Mouse (Mus musculus): ENCODE measurements around the gene Olfr878. TPM values are rescaled to one million over a fixed set of nuclear protein-coding genes. Genes with fewer than 3 reads are reported as not detected.

Olfr878 gene
- polyA plus RNA-seq, 1 experiment from 2014 or later, result not detected

DNA sequence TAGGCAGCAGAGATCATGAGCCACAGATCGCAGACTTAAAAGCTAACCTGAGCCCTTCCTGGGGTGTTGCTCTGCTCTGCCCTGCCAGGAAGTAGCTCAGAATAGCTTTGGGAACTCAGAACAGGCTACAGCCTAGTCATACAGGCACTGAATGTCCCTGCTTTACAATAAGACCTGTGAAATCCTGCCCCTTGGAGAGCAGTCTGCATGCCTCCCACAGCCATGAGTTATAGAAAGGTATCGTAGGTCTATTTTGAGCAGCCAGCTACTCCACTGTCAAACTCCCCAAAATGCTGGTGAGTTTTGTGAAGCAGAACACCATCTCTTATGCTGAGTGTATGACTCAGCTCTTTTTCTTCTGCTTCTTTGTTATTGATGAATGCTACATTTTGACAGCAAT is 23.5 kb downstream of the Olfr878 start:
- Histone ChIP-seq H3K27me3 (no peaks in the 10 kb centered on the region), H3K27ac (no peak overlapping the region), H3K4me1 (replicated peaks) (no peaks in the 10 kb centered on the region), H3K9ac (no peak overlapping the region), H3K4me3 (no peak overlapping the region), H3K4me2 (no peak overlapping the region), H3K9me3 (no peaks in the 10 kb centered on the region), H3K36me3 (no peaks in the 10 kb centered on the region)
- no peak for ATAC-seq (ENCODE audit: low FRiP score)
- 96% methylated on average over 2 of the region's 2 CpGs for WGBS

Other genes starting within 250 kb of the Olfr878 start
- 0.08 and 0.47 TPM in 2 replicates for gene Panx3, start 248.6 kb upstream of the Olfr878 start, polyA plus RNA-seq (2015; fragmentation: Nextera tagmentation; extraction: Ambion mirVana)
- not detected in 2 replicates for gene Olfr160, start 201.6 kb upstream of the Olfr878 start, polyA plus RNA-seq (2015; fragmentation: Nextera tagmentation; extraction: Ambion mirVana)
- not detected in 2 replicates for gene Olfr874, start 172.7 kb upstream of the Olfr878 start, polyA plus RNA-seq (2015; fragmentation: Nextera tagmentation; extraction: Ambion mirVana)
- not detected in 2 replicates for gene Olfr875, start 146.0 kb upstream of the Olfr878 start, polyA plus RNA-seq (2015; fragmentation: Nextera tagmentation; extraction: Ambion mirVana)
- not detected in 2 replicates for gene Olfr876, start 114.8 kb upstream of the Olfr878 start, polyA plus RNA-seq (2015; fragmentation: Nextera tagmentation; extraction: Ambion mirVana)
- gene Olfr877, start 63.6 kb upstream of the Olfr878 start, polyA plus RNA-seq (2015; fragmentation: Nextera tagmentation; extraction: Ambion mirVana), result not detected in 2 replicates
- gene Olfr145, start 21.1 kb upstream of the Olfr878 start, polyA plus RNA-seq (2015; fragmentation: Nextera tagmentation; extraction: Ambion mirVana), result not detected in 2 replicates
- gene Olfr881, start 74.0 kb downstream of the Olfr878 start, polyA plus RNA-seq (2015; fragmentation: Nextera tagmentation; extraction: Ambion mirVana), result not detected in 2 replicates
- not detected in 2 replicates for gene Olfr883, start 108.0 kb downstream of the Olfr878 start, polyA plus RNA-seq (2015; fragmentation: Nextera tagmentation; extraction: Ambion mirVana)
- gene Olfr884, start 128.7 kb downstream of the Olfr878 start, polyA plus RNA-seq (2015; fragmentation: Nextera tagmentation; extraction: Ambion mirVana), result not detected in 2 replicates
- gene Olfr885, start 143.5 kb downstream of the Olfr878 start, polyA plus RNA-seq (2015; fragmentation: Nextera tagmentation; extraction: Ambion mirVana), result not detected in 2 replicates
- not detected in 2 replicates for gene Olfr887, start 166.2 kb downstream of the Olfr878 start, polyA plus RNA-seq (2015; fragmentation: Nextera tagmentation; extraction: Ambion mirVana)
- gene Olfr888, start 190.3 kb downstream of the Olfr878 start, polyA plus RNA-seq (2015; fragmentation: Nextera tagmentation; extraction: Ambion mirVana), result not detected in 2 replicates
- 0.06 and 0.08 TPM in 2 replicates for gene Olfr889, start 197.4 kb downstream of the Olfr878 start, polyA plus RNA-seq (2015; fragmentation: Nextera tagmentation; extraction: Ambion mirVana)
- gene Olfr890, start 224.7 kb downstream of the Olfr878 start, polyA plus RNA-seq (2015; fragmentation: Nextera tagmentation; extraction: Ambion mirVana), result not detected in 2 replicates

All from hindbrain, embryonic 13.5 days (tissue).